Mouse (Mus musculus) CD4-positive, CD25-positive, alpha-beta regulatory T cell, adult 4 months (primary cell): ENCODE results near the gene Asb16. TPM values are rescaled to one million over a fixed set of nuclear protein-coding genes. Genes with fewer than 3 reads are reported as not detected.

Experiments
- ATAC-seq: one replicate; pipeline ENCODE4 v1.8.0; 2017
- polyA plus RNA-seq, 2 experiments: library from polyadenylated mRNA; unstranded; fragments of 100-300 nt; shearing (Covaris generic); gene quantifications; one replicate each; pipeline ENCODE4 v1.2.1; 2017

Asb16 gene
- polyA plus RNA-seq, result not detected

- ATAC-seq, result no peak
Measured at GRCm38 (mm10) chr11:102268520-102269244, at the start of gene Asb16. Gene Asb16 (plus strand): TSS chr11:102268743.

GRCm38 (mm10) chr11:102218783-102219182, 49.8 kb upstream of the Asb16 start:
- ATAC-seq, result peak; percentile 90

GRCm38 (mm10) chr11:102219247-102219993, 49.1 kb upstream of the Asb16 start:
- no peak for ATAC-seq

- no peak for ATAC-seq
Measured at GRCm38 (mm10) chr11:102219994-102220346, 48.6 kb upstream of the Asb16 start.

GRCm38 (mm10) chr11:102220451-102220850, 48.1 kb upstream of the Asb16 start:
- no peak for ATAC-seq

- no peak for ATAC-seq
Measured at GRCm38 (mm10) chr11:102221243-102221953, 47.1 kb upstream of the Asb16 start.

- ATAC-seq, result no peak
Measured at GRCm38 (mm10) chr11:102221954-102222351, 46.6 kb upstream of the Asb16 start.

- peak; percentile 47 for ATAC-seq
Measured at GRCm38 (mm10) chr11:102223166-102223565, 45.4 kb upstream of the Asb16 start.

- no peak for ATAC-seq
Measured at GRCm38 (mm10) chr11:102224686-102225085, 43.9 kb upstream of the Asb16 start.

GRCm38 (mm10) chr11:102225221-102225620, 43.3 kb upstream of the Asb16 start:
- no peak for ATAC-seq

- no peak for ATAC-seq
Measured at GRCm38 (mm10) chr11:102226067-102226978, 42.2 kb upstream of the Asb16 start.

GRCm38 (mm10) chr11:102227270-102228190, 41.0 kb upstream of the Asb16 start:
- no peak for ATAC-seq

- no peak for ATAC-seq
Measured at GRCm38 (mm10) chr11:102228191-102228545, 40.4 kb upstream of the Asb16 start.

- no peak for ATAC-seq
Measured at GRCm38 (mm10) chr11:102228646-102229268, 39.8 kb upstream of the Asb16 start.

- ATAC-seq, result peak; percentile 32
Measured at GRCm38 (mm10) chr11:102229331-102229953, 39.1 kb upstream of the Asb16 start.

GRCm38 (mm10) chr11:102230006-102230741, 38.4 kb upstream of the Asb16 start, which contains the start of gene Hdac5:
Gene Hdac5 (minus strand): TSS chr11:102230166.
- ATAC-seq, result peak; percentile 93

GRCm38 (mm10) chr11:102236022-102236421, 32.5 kb upstream of the Asb16 start:
- ATAC-seq, result no peak

- ATAC-seq, result no peak
Measured at GRCm38 (mm10) chr11:102240636-102241035, 27.9 kb upstream of the Asb16 start.

GRCm38 (mm10) chr11:102241246-102241645, 27.3 kb upstream of the Asb16 start:
- no peak for ATAC-seq
